Mouse (Mus musculus): ENCODE results near the gene Cers5.
"Not testable (repeated sequence)": the region's sequence is repeated elsewhere in the genome, so short reads cannot be mapped to it uniquely, and the experiment has no call there.

Cers5 gene

DNA sequence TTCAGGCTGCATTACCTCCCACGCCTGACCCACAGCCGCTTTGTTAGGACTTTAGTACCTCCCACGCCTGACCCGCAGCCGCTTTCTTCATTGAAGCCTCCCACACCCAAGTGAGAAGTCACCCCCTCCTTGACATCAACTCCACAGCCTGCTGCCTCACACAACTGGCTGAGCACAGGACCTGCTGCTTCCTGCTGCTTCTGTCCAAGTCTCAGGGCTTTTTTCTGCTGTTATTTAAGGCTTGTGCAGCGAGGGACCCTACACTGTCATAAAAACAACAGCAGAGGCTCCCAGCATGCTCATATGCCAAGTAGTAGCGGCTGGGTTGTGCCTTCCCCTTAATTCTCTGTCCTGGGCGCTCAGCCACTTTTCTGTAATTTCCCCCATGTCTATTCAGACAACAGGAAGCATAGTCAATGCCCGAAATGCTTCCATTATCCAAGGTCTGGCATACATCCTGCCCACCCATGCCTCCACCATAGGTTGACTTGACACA, 15.0 kb upstream of the Cers5 start:
- peak; percentile 32 for DNase-seq

DNA sequence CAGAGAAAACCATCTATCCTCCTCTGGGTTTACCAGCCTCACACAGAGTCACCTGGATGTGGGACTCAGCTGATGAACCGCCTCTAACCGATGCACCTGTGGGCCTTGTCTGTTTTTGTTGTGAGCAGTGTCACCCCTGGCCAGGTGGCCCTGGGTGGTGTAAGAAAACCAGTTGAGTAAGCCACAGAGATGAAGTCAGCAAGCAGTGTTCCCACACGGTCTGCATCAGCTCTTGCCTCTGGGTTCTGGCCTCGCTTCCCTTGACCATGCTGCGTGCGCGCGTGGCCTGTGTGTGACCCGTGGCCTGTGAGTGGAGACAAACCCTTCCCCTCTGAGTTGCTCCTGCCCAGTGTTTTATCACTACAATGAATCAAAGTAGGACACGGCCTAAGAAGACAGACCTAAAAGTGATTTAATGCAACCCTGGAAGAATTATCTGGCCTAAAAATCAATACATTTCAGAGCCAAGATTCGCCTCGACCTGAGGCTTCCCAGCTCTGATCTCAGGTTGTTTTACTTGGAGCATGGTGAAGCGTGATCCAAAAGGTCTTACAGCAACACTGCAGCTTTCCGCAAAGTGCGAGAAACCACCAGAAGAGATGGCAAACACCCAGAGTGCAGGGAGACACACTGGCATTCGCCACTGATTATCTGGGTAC, 6.1 kb upstream of the Cers5 start:
- DNase-seq = no peak

GRCm38 (mm10) chr15:99778148-99778547, 5.5 kb upstream of the Cers5 start:
- no peak for DNase-seq

- DNase-seq = no peak
Measured at GRCm38 (mm10) chr15:99772925-99773324, 240 bp upstream of the Cers5 start.

- DNase-seq = peak; percentile 86
Measured at GRCm38 (mm10) chr15:99772277-99772880, 306 bp downstream of the Cers5 start.

- peak; percentile 54 for DNase-seq
Measured at GRCm38 (mm10) chr15:99771601-99772276, 946 bp downstream of the Cers5 start.

DNA sequence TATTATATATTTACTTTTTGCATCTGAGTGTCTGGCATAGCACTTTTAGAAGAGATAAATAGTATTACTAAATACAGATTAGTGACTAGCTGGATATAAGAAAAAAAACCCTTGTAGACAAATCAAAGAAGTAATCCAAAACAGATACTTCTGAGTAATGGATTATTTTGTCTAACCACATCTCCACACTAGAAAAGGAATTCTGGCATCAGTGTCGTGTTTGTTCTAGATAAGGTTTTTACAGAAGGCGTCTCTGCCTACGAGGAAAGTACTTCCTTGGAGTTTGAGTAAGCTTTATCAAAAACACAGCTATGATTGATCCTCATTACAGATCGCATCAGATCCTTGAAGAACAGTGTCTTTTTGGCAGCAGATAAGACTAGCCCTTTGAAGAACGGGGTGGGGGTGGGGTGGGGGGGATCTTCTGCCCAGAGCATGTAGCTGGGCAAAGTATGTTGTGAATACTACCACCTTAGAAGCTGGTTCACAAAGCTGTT, 1.6 kb downstream of the Cers5 start:
- no peak for DNase-seq

GRCm38 (mm10) chr15:99768761-99769160, 3.9 kb downstream of the Cers5 start:
- no peak for DNase-seq

GRCm38 (mm10) chr15:99767467-99767866, 5.2 kb downstream of the Cers5 start:
- no peak for DNase-seq

- DNase-seq = no peak
Measured at GRCm38 (mm10) chr15:99754204-99754603, 18.5 kb downstream of the Cers5 start.

DNA sequence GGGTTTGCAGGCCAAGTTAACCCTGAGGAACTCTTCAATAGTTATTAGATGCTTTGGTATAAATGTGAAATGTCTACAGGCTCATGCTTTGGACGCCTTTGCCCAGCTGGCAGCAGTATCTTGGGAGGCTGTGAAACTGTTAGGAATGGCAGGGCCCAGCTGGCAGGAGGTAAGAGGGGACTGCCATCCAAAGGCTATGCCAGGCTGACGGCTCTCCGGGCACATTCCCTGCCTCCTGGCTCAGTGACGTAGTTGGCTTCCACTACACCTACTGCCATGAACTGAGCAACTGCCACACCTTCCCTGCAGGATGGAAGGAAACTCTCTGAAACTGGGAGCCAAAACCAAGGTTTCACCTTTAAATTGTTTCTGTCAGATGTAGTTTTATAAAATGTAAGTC, 32.5 kb downstream of the Cers5 start:
- no peak for DNase-seq

- DNase-seq = peak; percentile 44
Measured at GRCm38 (mm10) chr15:99736675-99737074, 36.0 kb downstream of the Cers5 start.

- peak; percentile 100 for DNase-seq
Measured at GRCm38 (mm10) chr15:99735631-99736030, 37.1 kb downstream of the Cers5 start.

- DNase-seq = no peak
Measured at GRCm38 (mm10) chr15:99733186-99733585, 39.5 kb downstream of the Cers5 start.

DNA sequence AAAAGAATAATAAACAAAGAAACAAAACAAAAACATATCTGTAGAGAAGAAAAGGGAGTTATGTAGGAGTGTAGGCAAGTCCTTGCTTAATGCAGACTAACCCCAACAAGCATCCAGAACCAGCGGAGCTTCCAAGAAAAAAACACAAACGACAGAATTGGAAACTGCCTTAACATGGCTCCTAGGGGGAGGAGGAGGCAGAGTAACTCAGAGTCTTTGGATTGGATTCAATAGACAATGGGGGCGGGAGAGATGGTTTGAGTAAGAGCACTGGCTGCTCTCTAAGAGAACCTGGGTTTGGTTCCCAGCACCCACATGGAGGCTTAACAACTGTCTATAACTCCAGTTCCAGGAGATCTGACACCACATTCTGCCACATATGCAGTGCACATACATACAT, 41.0 kb downstream of the Cers5 start:
- DNase-seq = no peak

DNA sequence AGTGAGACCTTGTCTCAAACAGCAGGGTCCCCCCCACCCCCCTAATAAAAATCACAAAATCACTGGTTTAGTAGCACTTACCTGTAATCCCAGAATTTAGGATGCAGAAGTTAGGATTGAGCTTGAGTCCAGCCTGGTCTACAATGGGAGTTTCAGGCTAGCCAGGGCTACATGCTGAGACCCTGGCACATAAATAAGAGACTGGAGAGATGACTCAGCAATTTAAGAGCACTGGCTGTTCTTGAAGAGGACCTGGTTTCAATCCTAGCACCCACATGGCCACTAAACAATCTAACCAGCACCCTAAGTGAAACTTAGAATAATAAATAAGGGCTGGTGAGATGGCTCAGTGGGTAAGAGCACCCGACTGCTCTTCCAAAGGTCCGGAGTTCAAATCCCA, 41.5 kb downstream of the Cers5 start:
- no peak for DNase-seq

- no peak for DNase-seq
Measured at GRCm38 (mm10) chr15:99729056-99729783, 43.5 kb downstream of the Cers5 start.

GRCm38 (mm10) chr15:99728211-99728610, 44.5 kb downstream of the Cers5 start:
- no peak for DNase-seq

GRCm38 (mm10) chr15:99727525-99727924, 45.2 kb downstream of the Cers5 start:
- DNase-seq = no peak

DNA sequence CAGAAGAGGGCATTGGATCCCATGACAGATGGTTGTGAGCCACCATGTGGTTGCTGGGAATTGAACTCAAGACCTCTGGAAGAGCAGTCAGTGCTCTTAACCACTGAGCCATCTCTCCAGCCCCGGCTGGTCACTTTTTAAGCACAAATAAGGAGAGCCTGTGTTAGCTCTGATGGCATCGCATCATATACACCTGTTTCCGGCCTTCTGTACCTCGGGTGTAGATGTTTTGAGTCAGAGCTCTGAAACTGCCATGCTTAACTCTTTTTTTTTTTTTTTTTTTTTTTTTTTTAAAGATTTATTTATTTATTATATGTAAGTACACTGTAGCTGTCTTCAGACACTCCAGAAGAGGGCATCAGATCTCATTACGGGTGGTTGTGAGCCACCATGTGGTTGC, 45.6 kb downstream of the Cers5 start:
- not testable (repeated sequence) for DNase-seq

DNA sequence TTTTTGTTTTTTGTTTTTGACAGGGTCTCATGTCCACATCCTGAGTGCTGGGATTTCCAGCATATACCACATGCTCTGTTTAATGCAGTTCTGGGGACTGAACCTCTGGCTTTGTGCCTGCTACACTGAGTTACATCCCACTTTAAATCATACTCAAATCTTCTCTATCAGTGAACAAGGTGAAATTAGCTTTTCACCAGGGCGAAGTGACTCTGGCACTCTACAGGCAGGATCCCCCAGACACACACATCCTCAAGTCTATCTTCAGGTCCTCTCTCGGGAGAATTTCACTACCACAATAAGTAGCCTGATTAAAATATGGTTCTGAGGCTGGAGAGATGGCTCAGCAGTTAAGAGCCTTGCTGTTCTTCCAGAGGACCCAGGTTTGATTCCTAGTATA, 46.1 kb downstream of the Cers5 start:
- no peak for DNase-seq

DNA sequence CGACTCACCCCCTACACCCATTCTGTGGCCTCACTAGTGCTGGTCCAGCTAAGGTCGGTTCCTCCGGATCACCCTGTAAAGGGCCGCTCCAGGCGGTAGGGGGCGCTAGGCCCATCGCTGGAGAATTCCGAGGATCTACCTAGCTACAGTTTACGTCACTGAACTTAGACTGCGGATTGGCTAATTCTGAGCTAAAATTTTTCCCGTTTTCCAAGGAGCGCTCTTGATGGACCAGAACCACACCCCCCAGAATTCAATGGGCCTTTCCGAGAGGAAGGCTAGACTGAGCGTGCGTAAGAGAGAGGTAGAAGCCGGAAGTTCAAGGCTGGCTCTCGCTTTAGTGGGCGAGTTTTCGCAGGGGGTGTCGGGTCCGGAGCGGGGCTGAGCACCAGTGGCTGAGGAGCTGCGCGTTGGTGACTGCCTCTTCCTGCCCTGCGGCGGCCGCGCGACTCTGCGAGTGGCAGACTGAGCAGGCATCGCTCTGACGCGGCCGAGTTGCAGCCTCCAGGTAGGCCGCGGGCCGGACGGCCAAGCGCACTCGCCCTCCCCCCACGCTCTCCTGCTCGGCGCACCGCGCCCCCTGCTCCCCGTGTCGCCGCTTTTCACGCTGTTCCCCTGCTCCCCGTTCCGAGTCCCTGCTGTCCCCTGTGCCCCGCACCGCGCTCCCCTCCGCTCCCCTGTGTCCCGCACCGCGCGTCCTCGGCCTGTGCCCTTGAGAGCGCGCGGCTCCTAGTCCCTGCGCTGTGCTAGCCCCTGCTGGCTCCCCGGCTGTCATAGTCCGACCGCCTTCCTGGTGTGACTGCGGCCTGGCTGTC, 47.1 kb downstream of the Cers5 start, which contains the start of gene Cox14:
Gene Cox14 (plus strand): TSS at position 278 of the 815 bp plus-strand sequence.
- DNase-seq = peak; percentile 97

Measured in right cerebral cortex, adult 18-20 months (tissue).